Mouse (Mus musculus): ENCODE data around the gene Hebp2. TPM values are rescaled to one million over a fixed set of nuclear protein-coding genes. Genes with fewer than 3 reads are reported as not detected.

Gene Hebp2
- polyA plus RNA-seq, 1 experiment from 2014 or later = 21.4 TPM

GRCm38 (mm10) chr10:18530161-18530560 lies 15.7 kb downstream of the Hebp2 start:
- Histone ChIP-seq H3K9ac (no peak overlapping the region), H3K4me1 (peaks cover 34% of the 10 kb centered on the region), H3K27ac (no peak overlapping the region), H3K36me3 (peaks cover 23% of the 10 kb centered on the region), H3K4me3 (no peak overlapping the region), H3K4me2 (no peak overlapping the region), H3K9me3 (no peaks in the 10 kb centered on the region), H3K27me3 (no peaks in the 10 kb centered on the region)
- ATAC-seq (ENCODE audit: insufficient number of reproducible peaks, insufficient read depth, low FRiP score, low TSS enrichment, low read depth) = no peak
- 86% methylated on average over 4 of the region's 4 CpGs for WGBS

- ATAC-seq (ENCODE audit: insufficient number of reproducible peaks, insufficient read depth, low FRiP score, low TSS enrichment, low read depth) = no peak
- Histone ChIP-seq H3K9ac (no peak overlapping the region), H3K4me3 (no peak overlapping the region), H3K27me3 (no peaks in the 10 kb centered on the region), H3K27ac (no peak overlapping the region), H3K36me3 (peaks cover 33% of the 10 kb centered on the region), H3K4me1 (peaks cover 34% of the 10 kb centered on the region), H3K4me2 (no peak overlapping the region), H3K9me3 (no peaks in the 10 kb centered on the region)
- 83% methylated on average over 4 of the region's 4 CpGs for whole genome bisulfite sequencing
Observed at GRCm38 (mm10) chr10:18529177-18529576, 16.7 kb downstream of the Hebp2 start.

- Histone ChIP-seq H3K27ac (no peak overlapping the region), H3K4me2 (no peak overlapping the region), H3K27me3 (no peaks in the 10 kb centered on the region), H3K36me3 (peaks cover 40% of the 10 kb centered on the region), H3K9me3 (no peaks in the 10 kb centered on the region), H3K4me1 (peaks cover 34% of the 10 kb centered on the region), H3K9ac (no peak overlapping the region), H3K4me3 (no peak overlapping the region)
- 48% methylated on average over 5 of the region's 5 CpGs for WGBS
- no peak for ATAC-seq (ENCODE audit: insufficient number of reproducible peaks, insufficient read depth, low FRiP score, low TSS enrichment, low read depth)
Observed at GRCm38 (mm10) chr10:18528475-18528874, 17.4 kb downstream of the Hebp2 start.

GRCm38 (mm10) chr10:18527766-18528165 lies 18.1 kb downstream of the Hebp2 start:
- Histone ChIP-seq H3K4me1 (peaks cover 34% of the 10 kb centered on the region), H3K9ac (no peak overlapping the region), H3K9me3 (no peaks in the 10 kb centered on the region), H3K4me2 (no peak overlapping the region), H3K27ac (0 out of 2 replicates have a peak overlapping the region, but pooled peaks have one; percentile 9), H3K27me3 (no peaks in the 10 kb centered on the region), H3K4me3 (no peak overlapping the region), H3K36me3 (peaks cover 42% of the 10 kb centered on the region)
- WGBS = 66% methylated on average over 7 of the region's 7 CpGs
- no peak for ATAC-seq (ENCODE audit: insufficient number of reproducible peaks, insufficient read depth, low FRiP score, low TSS enrichment, low read depth)

GRCm38 (mm10) chr10:18526851-18527675 lies 18.8 kb downstream of the Hebp2 start:
- Histone ChIP-seq H3K27me3 (no peaks in the 10 kb centered on the region), H3K27ac (0 out of 2 replicates have a peak overlapping the region, but pooled peaks have one; percentile 9), H3K36me3 (peaks cover 39% of the 10 kb centered on the region), H3K9ac (no peak overlapping the region), H3K4me2 (no peak overlapping the region), H3K4me3 (no peak overlapping the region), H3K9me3 (no peaks in the 10 kb centered on the region), H3K4me1 (peaks cover 31% of the 10 kb centered on the region)
- no peak; the same call in 1 of the 2 replicates for ATAC-seq (ENCODE audit: insufficient number of reproducible peaks, insufficient read depth, low FRiP score, low TSS enrichment, low read depth)
- 68% methylated on average over 20 of the region's 20 CpGs for WGBS

- 72% methylated on average over 22 of the region's 22 CpGs for WGBS
- H3K4me2 ChIP-seq = no peak overlapping the region
Observed at GRCm38 (mm10) chr10:18526184-18526850, 19.6 kb downstream of the Hebp2 start.

GRCm38 (mm10) chr10:18525726-18526125 lies 20.1 kb downstream of the Hebp2 start:
- Histone ChIP-seq H3K4me2 (no peak overlapping the region), H3K36me3 (peaks cover 29% of the 10 kb centered on the region), H3K27ac (peak overlapping the region; percentile 33; the same call in 1 of the 2 replicates), H3K4me1 (peaks cover 30% of the 10 kb centered on the region), H3K27me3 (no peaks in the 10 kb centered on the region), H3K9me3 (no peaks in the 10 kb centered on the region), H3K4me3 (no peak overlapping the region), H3K9ac (peak overlapping the region; percentile 11; the same call in 1 of the 2 replicates)
- ATAC-seq (ENCODE audit: insufficient number of reproducible peaks, insufficient read depth, low FRiP score, low TSS enrichment, low read depth) = no peak
- WGBS = 28% methylated on average over 9 of the region's 9 CpGs

More at GRCm38 (mm10) chr10:18526184-18526850, 19.6 kb downstream of the Hebp2 start:
- Histone ChIP-seq H3K9me3 (no peaks in the 10 kb centered on the region), H3K27ac (peak overlapping the region; percentile 33; the same call in 1 of the 2 replicates), H3K9ac (peak overlapping the region; percentile 11; the same call in 1 of the 2 replicates), H3K4me1 (peaks cover 30% of the 10 kb centered on the region), H3K36me3 (peaks cover 31% of the 10 kb centered on the region), H3K4me3 (no peak overlapping the region), H3K27me3 (no peaks in the 10 kb centered on the region)
- no peak; the same call in 1 of the 2 replicates for ATAC-seq (ENCODE audit: insufficient number of reproducible peaks, insufficient read depth, low FRiP score, low TSS enrichment, low read depth)

GRCm38 (mm10) chr10:18525311-18525710 lies 20.6 kb downstream of the Hebp2 start:
- Histone ChIP-seq H3K4me1 (peaks cover 30% of the 10 kb centered on the region), H3K9me3 (no peaks in the 10 kb centered on the region), H3K4me2 (no peak overlapping the region), H3K27me3 (no peaks in the 10 kb centered on the region), H3K9ac (no peak overlapping the region), H3K4me3 (no peak overlapping the region), H3K27ac (no peak overlapping the region), H3K36me3 (peaks cover 29% of the 10 kb centered on the region)
- ATAC-seq (ENCODE audit: insufficient number of reproducible peaks, insufficient read depth, low FRiP score, low TSS enrichment, low read depth) = no peak
- 78% methylated on average over 15 of the region's 15 CpGs for WGBS

- Histone ChIP-seq H3K9me3 (no peaks in the 10 kb centered on the region), H3K9ac (no peak overlapping the region), H3K36me3 (peaks cover 29% of the 10 kb centered on the region), H3K27ac (no peak overlapping the region), H3K27me3 (no peaks in the 10 kb centered on the region), H3K4me1 (peaks cover 21% of the 10 kb centered on the region), H3K4me2 (no peak overlapping the region), H3K4me3 (no peak overlapping the region)
- ATAC-seq (ENCODE audit: insufficient number of reproducible peaks, insufficient read depth, low FRiP score, low TSS enrichment, low read depth) = no peak
- WGBS = 83% methylated on average over 2 of the region's 2 CpGs
Observed at GRCm38 (mm10) chr10:18522556-18522955, 23.3 kb downstream of the Hebp2 start.

GRCm38 (mm10) chr10:18511496-18511895 lies 34.4 kb downstream of the Hebp2 start:
- Histone ChIP-seq H3K9ac (no peak overlapping the region), H3K4me2 (no peak overlapping the region), H3K4me3 (no peak overlapping the region), H3K27me3 (no peaks in the 10 kb centered on the region), H3K4me1 (peaks cover 17% of the 10 kb centered on the region), H3K27ac (peak overlapping the region; percentile 39; the same call in 1 of the 2 replicates), H3K36me3 (0 out of 2 replicates have a peak, but pooled peaks cover 10% of the 10 kb centered on the region), H3K9me3 (no peaks in the 10 kb centered on the region)
- ATAC-seq (ENCODE audit: insufficient number of reproducible peaks, insufficient read depth, low FRiP score, low TSS enrichment, low read depth) = no peak
- 67% methylated on average over 11 of the region's 11 CpGs for WGBS

- H3K27me3 ChIP-seq = no peaks in the 10 kb centered on the region
- no peak overlapping the region for H3K4me3 ChIP-seq
- no peak overlapping the region for H3K9ac ChIP-seq
- H3K27ac ChIP-seq = no peak overlapping the region
- peaks cover 25% of the 10 kb centered on the region for H3K4me1 ChIP-seq
- no peaks in the 10 kb centered on the region for H3K9me3 ChIP-seq
- H3K4me2 ChIP-seq = no peak overlapping the region
- H3K36me3 ChIP-seq = 0 out of 2 replicates have a peak, but pooled peaks cover 10% of the 10 kb centered on the region
- no peak for ATAC-seq (ENCODE audit: insufficient number of reproducible peaks, insufficient read depth, low FRiP score, low TSS enrichment, low read depth)
- WGBS = 87% methylated on average over 3 of the region's 3 CpGs
Observed at GRCm38 (mm10) chr10:18510663-18511062, 35.2 kb downstream of the Hebp2 start.
